Mouse (Mus musculus): ENCODE results near the gene Fbxl17.

GRCm38 (mm10) chr17:63119701-63120100 is 380.1 kb downstream of the Fbxl17 start:
- TF ChIP-seq POLR2A (IDR thresholded peaks at IDR 0.05; ENCODE audit: insufficient read length, low read depth) (no peak), TCF12 (IDR thresholded peaks at IDR 0.05; ENCODE audit: insufficient read depth, poor library complexity, severe bottlenecking) (no peak), USF1 (IDR thresholded peaks at IDR 0.05; ENCODE audit: low read depth) (no peak), MAX (IDR thresholded peaks at IDR 0.05; ENCODE audit: low read depth) (no peak), SRF (IDR thresholded peaks at IDR 0.05; ENCODE audit: control insufficient read depth, insufficient read length, low read depth) (no peak), CEBPB (IDR thresholded peaks at IDR 0.05; ENCODE audit: insufficient read depth, poor library complexity, severe bottlenecking) (no peak), MYOD1 (IDR thresholded peaks at IDR 0.05; ENCODE audit: control insufficient read depth in 1 of 3, insufficient read length in 2 of 3, low read depth in 2 of 3) (no peak), E2F4 (IDR thresholded peaks at IDR 0.05; ENCODE audit: insufficient read depth) (no peak)

Data from myocyte (in vitro differentiated cells).